Mouse (Mus musculus): ENCODE measurements around the gene 4930435E12Rik. TPM values are rescaled to one million over a fixed set of nuclear protein-coding genes. Genes with fewer than 3 reads are reported as not detected.

Gene 4930435E12Rik
- total RNA-seq, 1 experiment: 0.22 TPM

DNA sequence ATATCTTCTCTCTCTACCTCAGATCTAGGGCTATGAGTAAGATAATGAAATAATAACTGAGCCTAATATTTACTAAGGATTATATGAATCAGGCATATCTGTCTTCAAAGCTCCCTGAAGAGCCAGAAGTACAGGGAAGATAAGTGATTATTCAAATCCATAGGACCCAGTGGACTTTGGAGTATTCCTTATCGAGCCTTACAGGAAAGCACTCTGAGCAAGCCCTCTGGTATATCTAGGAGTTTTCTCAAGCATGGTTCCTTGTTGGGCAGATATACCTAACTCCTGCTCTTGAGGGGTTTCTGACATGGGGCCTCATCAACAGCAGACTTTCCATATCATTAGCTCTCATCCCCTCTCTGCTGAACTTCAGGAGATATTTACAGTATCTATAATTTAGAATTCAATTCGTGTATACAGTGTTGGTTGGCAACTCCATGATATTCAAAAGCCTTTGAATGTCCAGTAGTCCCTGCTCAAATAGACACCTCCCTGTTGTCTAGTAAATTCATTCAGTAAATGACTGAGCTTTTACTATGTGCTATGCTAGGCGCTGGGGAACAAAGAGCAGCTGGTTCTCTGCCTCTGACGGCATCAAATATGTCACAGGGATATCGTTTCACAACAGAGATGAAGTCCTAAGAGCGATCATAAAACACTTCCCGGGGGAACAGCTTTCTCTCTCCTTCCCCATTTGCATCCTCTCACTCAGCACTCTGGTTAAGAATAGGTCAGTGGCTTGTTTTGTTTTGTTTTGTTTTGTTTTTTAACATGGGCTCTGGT lies 53.4 kb downstream of the 4930435E12Rik start:
- Histone ChIP-seq H3K9me3 (ENCODE audit: control insufficient read depth, insufficient read depth, low read depth, low read length) (no peaks in the 10 kb centered on the region), H3K27ac (ENCODE audit: insufficient read depth, low read depth, low read length, poor library complexity, severe bottlenecking) (no peak overlapping the region), H3K4me3 (ENCODE audit: insufficient read depth in 1 of 2, low read depth in 1 of 2, low read length in 2 of 2, poor library complexity in 1 of 2, severe bottlenecking in 1 of 2) (no peak overlapping the region), H3K4me1 (ENCODE audit: control insufficient read depth in 2 of 2, insufficient read depth in 2 of 2, low read length in 2 of 2, poor library complexity in 1 of 2) (no peaks in the 10 kb centered on the region), H3K9ac (ENCODE audit: insufficient read depth, low read depth, low read length, poor library complexity, severe bottlenecking) (no peak overlapping the region), H3K36me3 (ENCODE audit: control insufficient read depth, insufficient read depth, low read length, poor library complexity, severe bottlenecking) (no peaks in the 10 kb centered on the region)
- in situ Hi-C loops (cut with MboI; ENCODE audit: low sequenced_read_pairs in 2 of 2, unreplicated experiment in 2 of 2): no loop called here
- no peak for DNase-seq (ENCODE audit: low read depth, low spot score)
- TF ChIP-seq CHD2 (IDR thresholded peaks at IDR 0.05; ENCODE audit: low read depth, low read length) (no peak), ZC3H11A (IDR thresholded peaks at IDR 0.05; ENCODE audit: borderline replicate concordance, low read depth, low read length) (no peak), HCFC1 (IDR thresholded peaks at IDR 0.05; ENCODE audit: borderline replicate concordance, insufficient read depth, low read length) (no peak), MAFK (IDR thresholded peaks at IDR 0.05; ENCODE audit: insufficient read depth, low read depth, low read length) (no peak), ZNF384 (IDR thresholded peaks at IDR 0.05; ENCODE audit: low read depth, low read length) (no peak)

DNA sequence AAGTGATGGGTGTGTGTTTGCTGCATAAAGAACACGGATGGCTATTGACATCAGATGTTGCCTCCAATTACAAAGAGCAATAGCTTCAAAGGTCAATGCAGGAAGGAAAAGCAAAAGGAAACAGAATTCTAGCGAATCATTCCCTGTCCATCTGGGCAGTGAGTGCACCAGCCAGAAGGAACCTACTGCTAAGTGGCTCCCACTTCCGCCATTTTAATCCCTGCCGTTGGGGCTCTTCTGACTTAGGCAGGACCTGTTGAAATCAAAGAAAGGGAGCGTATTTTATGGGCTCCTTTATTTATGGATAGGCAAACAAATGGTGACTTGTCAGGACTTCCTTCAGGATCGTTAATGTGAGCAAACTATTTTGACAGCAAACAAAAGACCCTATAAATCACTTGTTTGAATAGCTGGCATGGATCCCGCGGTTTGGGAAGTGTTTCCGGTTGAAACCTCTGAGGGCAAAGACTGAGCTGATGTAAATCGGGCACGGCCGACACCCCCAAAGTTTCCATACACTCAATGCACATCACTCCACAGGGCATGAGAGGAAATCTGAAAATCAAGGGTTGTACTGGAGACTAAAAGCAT lies 55.5 kb downstream of the 4930435E12Rik start:
- no peak for TF ChIP-seq ZC3H11A (IDR thresholded peaks at IDR 0.05; ENCODE audit: borderline replicate concordance, low read depth, low read length)
- TF ChIP-seq MAFK (IDR thresholded peaks at IDR 0.05; ENCODE audit: insufficient read depth, low read depth, low read length): no peak
- no peak for TF ChIP-seq HCFC1 (IDR thresholded peaks at IDR 0.05; ENCODE audit: borderline replicate concordance, insufficient read depth, low read length)
- no peak for TF ChIP-seq CHD2 (IDR thresholded peaks at IDR 0.05; ENCODE audit: low read depth, low read length)
- no peak for TF ChIP-seq ZNF384 (IDR thresholded peaks at IDR 0.05; ENCODE audit: low read depth, low read length)
- Histone ChIP-seq H3K4me3 (ENCODE audit: insufficient read depth in 1 of 2, low read depth in 1 of 2, low read length in 2 of 2, poor library complexity in 1 of 2, severe bottlenecking in 1 of 2) (no peak overlapping the region), H3K4me1 (ENCODE audit: control insufficient read depth in 2 of 2, insufficient read depth in 2 of 2, low read length in 2 of 2, poor library complexity in 1 of 2) (no peaks in the 10 kb centered on the region), H3K9me3 (ENCODE audit: control insufficient read depth, insufficient read depth, low read depth, low read length) (no peaks in the 10 kb centered on the region), H3K27ac (ENCODE audit: insufficient read depth, low read depth, low read length, poor library complexity, severe bottlenecking) (no peak overlapping the region), H3K36me3 (ENCODE audit: control insufficient read depth, insufficient read depth, low read length, poor library complexity, severe bottlenecking) (peaks cover 1% of the 10 kb centered on the region; the same call in 1 of the 2 replicates), H3K9ac (ENCODE audit: insufficient read depth, low read depth, low read length, poor library complexity, severe bottlenecking) (no peak overlapping the region)
- no peak for DNase-seq (ENCODE audit: low read depth, low spot score)
- in situ Hi-C loops (cut with MboI; ENCODE audit: low sequenced_read_pairs in 2 of 2, unreplicated experiment in 2 of 2): no loop called here

DNA sequence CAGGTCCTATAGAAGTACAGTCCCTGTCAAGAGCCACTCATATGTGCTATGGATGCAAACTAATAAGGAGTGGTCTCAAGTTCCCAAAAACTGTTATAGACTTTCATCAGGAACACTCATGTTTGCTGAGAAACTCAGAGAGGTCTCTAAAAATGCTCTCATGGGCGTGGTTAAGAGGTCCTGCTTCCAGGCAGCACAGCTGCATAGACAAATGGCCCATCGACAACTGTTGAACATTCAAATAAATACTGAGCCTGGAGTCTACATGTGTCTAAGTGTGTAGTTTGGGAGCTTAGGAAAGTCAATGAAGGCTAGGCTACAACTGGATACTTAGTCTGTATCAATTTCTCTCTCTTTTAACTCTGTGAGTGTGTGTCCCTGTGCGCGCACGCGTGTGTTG lies 57.4 kb downstream of the 4930435E12Rik start:
- in situ Hi-C loops (cut with MboI; ENCODE audit: low sequenced_read_pairs in 2 of 2, unreplicated experiment in 2 of 2): no loop called here
- H3K9me3 ChIP-seq (ENCODE audit: control insufficient read depth, insufficient read depth, low read depth, low read length): no peaks in the 10 kb centered on the region

GRCm38 (mm10) chr16:38769529-38769928 lies 59.0 kb downstream of the 4930435E12Rik start:
- no peak overlapping the region for H3K9ac ChIP-seq (ENCODE audit: insufficient read depth, low read depth, low read length, poor library complexity, severe bottlenecking)
- no peak for TF ChIP-seq CHD2 (IDR thresholded peaks at IDR 0.05; ENCODE audit: low read depth, low read length)
- no peak for TF ChIP-seq HCFC1 (IDR thresholded peaks at IDR 0.05; ENCODE audit: borderline replicate concordance, insufficient read depth, low read length)
- no peak for TF ChIP-seq ZC3H11A (IDR thresholded peaks at IDR 0.05; ENCODE audit: borderline replicate concordance, low read depth, low read length)
- no peak for TF ChIP-seq MAFK (IDR thresholded peaks at IDR 0.05; ENCODE audit: insufficient read depth, low read depth, low read length)
- no peak for TF ChIP-seq ZNF384 (IDR thresholded peaks at IDR 0.05; ENCODE audit: low read depth, low read length)
- no peak overlapping the region for H3K27ac ChIP-seq (ENCODE audit: insufficient read depth, low read depth, low read length, poor library complexity, severe bottlenecking)
- peaks cover 1% of the 10 kb centered on the region; the same call in 1 of the 2 replicates for H3K36me3 ChIP-seq (ENCODE audit: control insufficient read depth, insufficient read depth, low read length, poor library complexity, severe bottlenecking)
- in situ Hi-C loops (cut with MboI; ENCODE audit: low sequenced_read_pairs in 2 of 2, unreplicated experiment in 2 of 2): no loop called here
- no peaks in the 10 kb centered on the region for H3K9me3 ChIP-seq (ENCODE audit: control insufficient read depth, insufficient read depth, low read depth, low read length)
- H3K4me3 ChIP-seq (ENCODE audit: insufficient read depth in 1 of 2, low read depth in 1 of 2, low read length in 2 of 2, poor library complexity in 1 of 2, severe bottlenecking in 1 of 2): no peak overlapping the region
- H3K4me1 ChIP-seq (ENCODE audit: control insufficient read depth in 2 of 2, insufficient read depth in 2 of 2, low read length in 2 of 2, poor library complexity in 1 of 2): no peaks in the 10 kb centered on the region
- no peak for DNase-seq (ENCODE audit: low read depth, low spot score)

More for the DNA sequence above, 57.4 kb downstream of the 4930435E12Rik start:
- H3K27ac ChIP-seq (ENCODE audit: insufficient read depth, low read depth, low read length, poor library complexity, severe bottlenecking): no peak overlapping the region
- H3K4me3 ChIP-seq (ENCODE audit: insufficient read depth in 1 of 2, low read depth in 1 of 2, low read length in 2 of 2, poor library complexity in 1 of 2, severe bottlenecking in 1 of 2): no peak overlapping the region
- H3K9ac ChIP-seq (ENCODE audit: insufficient read depth, low read depth, low read length, poor library complexity, severe bottlenecking): no peak overlapping the region
- H3K36me3 ChIP-seq (ENCODE audit: control insufficient read depth, insufficient read depth, low read length, poor library complexity, severe bottlenecking): peaks cover 1% of the 10 kb centered on the region; the same call in 1 of the 2 replicates
- TF ChIP-seq ZNF384 (IDR thresholded peaks at IDR 0.05; ENCODE audit: low read depth, low read length): no peak
- TF ChIP-seq ZC3H11A (IDR thresholded peaks at IDR 0.05; ENCODE audit: borderline replicate concordance, low read depth, low read length): no peak
- TF ChIP-seq HCFC1 (IDR thresholded peaks at IDR 0.05; ENCODE audit: borderline replicate concordance, insufficient read depth, low read length): no peak
- no peak for DNase-seq (ENCODE audit: low read depth, low spot score)
- H3K4me1 ChIP-seq (ENCODE audit: control insufficient read depth in 2 of 2, insufficient read depth in 2 of 2, low read length in 2 of 2, poor library complexity in 1 of 2): no peaks in the 10 kb centered on the region

Data from ES-E14 (cell line).